In genomic region chr3:141476670-141477069, GRCm38 (mm10) we compare ENCODE assay signal across 12 mouse cellular contexts. TPM values are rescaled to one million over a fixed set of nuclear protein-coding genes. Genes with fewer than 3 reads are reported as not detected.
A peak's percentile ranks its signal among the peaks of the same experiment; 100 is the strongest.
DNase-seq lines count a peak whose midpoint lies in the region; ATAC-seq and TF ChIP-seq lines count a peak whose summit lies in the region.
"Had no signal": no experiment of that assay in that cellular context is flagged by ENCODE, and none has a peak within 500 bp of the region (broad histone marks: within the 10 kb centered on the region; RNA-seq: fewer than 3 reads in every experiment).

No protein-coding gene starts in this region.

- WGBS in hindbrain, embryonic 11.5 days = 29% methylated on average over 3 of the region's 3 CpGs

- H3K27ac ChIP-seq in layer of hippocampus, adult 2 months = peak overlapping the region; percentile 67; the same call in 1 of the 2 replicates
- no peak overlapping the region for H3K27ac ChIP-seq in hindbrain, embryonic 11.5 days (ENCODE audit: low read depth, low read length)
- H3K27ac ChIP-seq: embryonic facial prominence, embryonic 12.5 days; limb, embryonic 15.5 days had no signal

- DNase-seq in layer of hippocampus, adult 2 months (ENCODE audit: low spot score in 2 of 2) = no peak
- DNase-seq in layer of hippocampus, postnatal 25 days (ENCODE audit: extremely low spot score in 1 of 2, low spot score in 1 of 2) = no peak
- DNase-seq in brain, embryonic 14.5 days (ENCODE audit: low read depth) = peak; percentile 45
- DNase-seq in hindbrain, embryonic 11.5 days (ENCODE audit: low spot score) = peak; percentile 60
- peak; percentile 65 to 71 for DNase-seq in kidney, postnatal 25 days
- DNase-seq in adrenal gland, adult 8-10 months = no peak
- no peak for DNase-seq in thymus, postnatal 10 days (ENCODE audit: low spot score in 2 of 2)
- DNase-seq in yolk sac, embryonic 10.5 days (ENCODE audit: low spot score) = no peak
- DNase-seq: spleen, adult 18-20 months had no signal

- no peaks in the 10 kb centered on the region for H3K36me3 ChIP-seq in hindbrain, embryonic 11.5 days (ENCODE audit: control insufficient read depth, insufficient read depth, low read length)
- H3K36me3 ChIP-seq: embryonic facial prominence, embryonic 12.5 days; limb, embryonic 15.5 days had no signal

- no peak for TF ChIP-seq POLR2A in brain, embryonic 14.5 days (IDR thresholded peaks at IDR 0.05; ENCODE audit: borderline replicate concordance, extremely low read depth, insufficient read depth, insufficient read length, poor library complexity, severe bottlenecking)

- no peak overlapping the region for H3K9ac ChIP-seq in hindbrain, embryonic 11.5 days (ENCODE audit: low read depth, low read length)
- H3K9ac ChIP-seq: embryonic facial prominence, embryonic 12.5 days; limb, embryonic 15.5 days had no signal

- H3K4me2 ChIP-seq in hindbrain, embryonic 11.5 days (replicated peaks; ENCODE audit: low read depth, low read length) = no peak overlapping the region
- H3K4me2 ChIP-seq: embryonic facial prominence, embryonic 12.5 days; limb, embryonic 15.5 days had no signal

- H3K27me3 ChIP-seq in hindbrain, embryonic 11.5 days (ENCODE audit: control insufficient read depth, insufficient read depth, low read length) = no peaks in the 10 kb centered on the region
- H3K27me3 ChIP-seq: embryonic facial prominence, embryonic 12.5 days; limb, embryonic 15.5 days had no signal

- H3K4me3 ChIP-seq in layer of hippocampus, adult 2 months = no peak overlapping the region
- no peak overlapping the region for H3K4me3 ChIP-seq in hindbrain, embryonic 11.5 days (ENCODE audit: low read depth, low read length)
- H3K4me3 ChIP-seq: embryonic facial prominence, embryonic 12.5 days; limb, embryonic 15.5 days had no signal

- TF ChIP-seq CTCF in layer of hippocampus, adult 2 months (conservative IDR thresholded peaks at IDR 0.05) = no peak
- TF ChIP-seq CTCF in brain, embryonic 14.5 days (IDR thresholded peaks at IDR 0.05; ENCODE audit: borderline replicate concordance, extremely low read depth, insufficient read depth, insufficient read length) = no peak

- ATAC-seq in hindbrain, embryonic 11.5 days (ENCODE audit: low FRiP score) = peak; percentile 89

- H3K9me3 ChIP-seq in hindbrain, embryonic 11.5 days (ENCODE audit: control insufficient read depth, low read length) = no peaks in the 10 kb centered on the region
- H3K9me3 ChIP-seq: embryonic facial prominence, embryonic 12.5 days; limb, embryonic 15.5 days had no signal

- H3K4me1 ChIP-seq in hindbrain, embryonic 11.5 days (replicated peaks; ENCODE audit: control insufficient read depth, insufficient read depth, low read length) = no peaks in the 10 kb centered on the region

RNA-seq across cellular contexts. Expression of gene Unc5c, which starts 11.7 kb away (rescaled TPM):
- 10 to 100 TPM; 45.5 to 45.8 TPM for total RNA-seq in layer of hippocampus, adult 2 months (2021)
- total RNA-seq in layer of hippocampus, postnatal 25 days (2021) = 10 to 100 TPM; 36.8 to 48.3 TPM
- polyA plus RNA-seq in brain, embryonic 14.5 days (2012; rRNA removed) = 6.9 and 17.9 TPM in 2 replicates
- 15.5 and 19.5 TPM in 2 replicates for polyA plus RNA-seq in hindbrain, embryonic 11.5 days (2014; fragmentation: Nextera tagmentation; extraction: Ambion mirVana)
- total RNA-seq in adrenal gland, adult 8-10 months (2022) = 10 to 100 TPM in 2 of 4 experiments, 1 to 10 TPM in 2; 8.6 to 14.8 (median 11.3) TPM
- total RNA-seq: MEL had no signal

Comparison
In these comparisons a context has a peak if more than half of its experiments do, and no peak if none do; other contexts are left out.
1. DNase-seq: peak in brain, embryonic 14.5 days (single experiment), hindbrain, embryonic 11.5 days (single experiment) and kidney, postnatal 25 days (2 of 2); none in layer of hippocampus, adult 2 months (0 of 2), layer of hippocampus, postnatal 25 days (0 of 2), adrenal gland, adult 8-10 months (single experiment), thymus, postnatal 10 days (0 of 2) and yolk sac, embryonic 10.5 days (single experiment).